Mouse (Mus musculus) small intestine, adult 2 months (tissue): Measurements from ENCODE around the gene Dlg2. TPM values are rescaled to one million over a fixed set of nuclear protein-coding genes. Genes with fewer than 3 reads are reported as not detected.

Source experiments
- H3K27ac ChIP-seq: fragments of 200-500 bp; 2 replicates; pipeline ENCODE4 v1.5.1; 2012; ENCODE audit warnings: low read depth, low read length, control low read depth, inconsistent platforms; ENCODE audit not compliant: insufficient read depth
- H3K27me3 ChIP-seq: fragments of 200-500 bp; 2 replicates; pipeline ENCODE4 v1.6.1; 2012; ENCODE audit warnings: mild to moderate bottlenecking, moderate library complexity, low read length, inconsistent platforms; ENCODE audit not compliant: control insufficient read depth, insufficient read depth
- H3K36me3 ChIP-seq: fragments of 200-500 bp; 2 replicates; pipeline ENCODE4 v1.6.1; 2012; ENCODE audit warnings: mild to moderate bottlenecking, low read length, control low read depth, inconsistent platforms; ENCODE audit not compliant: control insufficient read depth, insufficient read depth
- H3K4me1 ChIP-seq: fragments of 200-500 bp; 2 replicates; pipeline ENCODE4 v1.6.1; 2012; ENCODE audit warnings: low read length, inconsistent platforms, mixed read lengths; ENCODE audit not compliant: control insufficient read depth, insufficient read depth, insufficient read length
- H3K4me3 ChIP-seq: fragments of 200-500 bp; 2 replicates; pipeline ENCODE4 v1.5.1; 2012; ENCODE audit warnings: low read depth, mild to moderate bottlenecking, control low read depth, inconsistent platforms, low read length, moderate library complexity
- CTCF ChIP-seq: fragments of 200-500 bp; IDR thresholded peaks from 2 replicates; pipeline ENCODE4 v1.5.1; 2012; ENCODE audit warnings: low read depth, mild to moderate bottlenecking, control low read depth, inconsistent platforms, low read length, moderate library complexity, mixed read lengths; ENCODE audit not compliant: insufficient replicate concordance, insufficient read length; ENCODE audit errors: extremely low read depth
- POLR2A ChIP-seq: fragments of 200-500 bp; IDR thresholded peaks from 2 replicates; pipeline ENCODE4 v1.6.1; 2012; ENCODE audit warnings: low read depth, mild to moderate bottlenecking, control low read depth, inconsistent platforms, low read length, moderate library complexity
- WGBS: fragments of 180-500 bp; shearing (Covaris S2); methylation state at CpG from one replicate; pipeline ENCODE4 v1.1.7; 2018; 5-methylcytosine and 5-hydroxymethylcytosine counted together
- polyA plus RNA-seq: library from polyadenylated mRNA; depleted of rRNA; stranded (reverse); fragments of >200 nt; gene quantifications from 2 replicates; pipeline ENCODE4 v1.2.3, GENCODE M21; 2012

Dlg2 gene
- polyA plus RNA-seq, 1 experiment, result 0.38 TPM

- no peak overlapping the region for H3K27ac ChIP-seq
- WGBS, result 63% methylated on average over 4 of the region's 4 CpGs
- no peak for TF ChIP-seq POLR2A
- no peak for TF ChIP-seq CTCF
Measured at GRCm38 (mm10) chr7:91790949-91791564, 1314.6 kb downstream of the Dlg2 start.

GRCm38 (mm10) chr7:91806632-91807031 lies 1330.2 kb downstream of the Dlg2 start:
- Histone ChIP-seq H3K36me3 (no peaks in the 10 kb centered on the region), H3K27ac (no peak overlapping the region), H3K4me1 (no peaks in the 10 kb centered on the region), H3K4me3 (no peak overlapping the region), H3K27me3 (no peaks in the 10 kb centered on the region)
- TF ChIP-seq POLR2A, result no peak
- no peak for TF ChIP-seq CTCF
- WGBS, result 50% methylated on average over 4 of the region's 4 CpGs

More at GRCm38 (mm10) chr7:91790949-91791564, 1314.6 kb downstream of the Dlg2 start:
- H3K4me1 ChIP-seq, result no peaks in the 10 kb centered on the region
- no peak overlapping the region for H3K4me3 ChIP-seq
- no peaks in the 10 kb centered on the region for H3K36me3 ChIP-seq
- no peaks in the 10 kb centered on the region for H3K27me3 ChIP-seq

GRCm38 (mm10) chr7:91810774-91811173 lies 1334.3 kb downstream of the Dlg2 start:
- TF ChIP-seq POLR2A (no peak), CTCF (no peak)
- H3K4me1 ChIP-seq, result no peaks in the 10 kb centered on the region
- H3K27me3 ChIP-seq, result no peaks in the 10 kb centered on the region
- no peaks in the 10 kb centered on the region for H3K36me3 ChIP-seq
- no peak overlapping the region for H3K4me3 ChIP-seq
- H3K27ac ChIP-seq, result no peak overlapping the region
- WGBS, result 62% methylated on average over 2 of the region's 2 CpGs

- H3K4me3 ChIP-seq, result no peak overlapping the region
- 38% methylated on average over 1 of the region's 1 CpGs for WGBS
- no peak overlapping the region for H3K27ac ChIP-seq
- H3K4me1 ChIP-seq, result no peaks in the 10 kb centered on the region
- H3K27me3 ChIP-seq, result no peaks in the 10 kb centered on the region
- no peak for TF ChIP-seq CTCF
- TF ChIP-seq POLR2A, result no peak
- H3K36me3 ChIP-seq, result no peaks in the 10 kb centered on the region
Measured at GRCm38 (mm10) chr7:91818004-91818403, 1341.5 kb downstream of the Dlg2 start.

- no peak overlapping the region for H3K4me3 ChIP-seq
- no peaks in the 10 kb centered on the region for H3K36me3 ChIP-seq
- WGBS, result 68% methylated on average over 5 of the region's 5 CpGs
- no peaks in the 10 kb centered on the region for H3K4me1 ChIP-seq
- H3K27me3 ChIP-seq, result no peaks in the 10 kb centered on the region
- TF ChIP-seq POLR2A (no peak), CTCF (no peak)
- H3K27ac ChIP-seq, result no peak overlapping the region
Measured at GRCm38 (mm10) chr7:91832207-91832606, 1355.7 kb downstream of the Dlg2 start.

- TF ChIP-seq POLR2A, result no peak
- TF ChIP-seq CTCF, result no peak
- H3K36me3 ChIP-seq, result no peaks in the 10 kb centered on the region
- no peaks in the 10 kb centered on the region for H3K4me1 ChIP-seq
- no peak overlapping the region for H3K4me3 ChIP-seq
- no peak overlapping the region for H3K27ac ChIP-seq
- WGBS, result 23% methylated on average over 1 of the region's 1 CpGs
- no peaks in the 10 kb centered on the region for H3K27me3 ChIP-seq
Measured at GRCm38 (mm10) chr7:91845723-91846122, 1369.3 kb downstream of the Dlg2 start.

- no peaks in the 10 kb centered on the region for H3K4me1 ChIP-seq
- H3K27ac ChIP-seq, result no peak overlapping the region
- no peaks in the 10 kb centered on the region for H3K36me3 ChIP-seq
- no peak for TF ChIP-seq POLR2A
- no peak for TF ChIP-seq CTCF
- H3K4me3 ChIP-seq, result no peak overlapping the region
- H3K27me3 ChIP-seq, result no peaks in the 10 kb centered on the region
Measured at GRCm38 (mm10) chr7:91849364-91849763, 1372.9 kb downstream of the Dlg2 start.

GRCm38 (mm10) chr7:91853653-91854052 lies 1377.2 kb downstream of the Dlg2 start:
- Histone ChIP-seq H3K4me3 (no peak overlapping the region), H3K27ac (no peak overlapping the region), H3K4me1 (no peaks in the 10 kb centered on the region), H3K36me3 (no peaks in the 10 kb centered on the region), H3K27me3 (no peaks in the 10 kb centered on the region)
- TF ChIP-seq POLR2A, result no peak
- TF ChIP-seq CTCF, result no peak
- 27% methylated on average over 4 of the region's 4 CpGs for WGBS
